In the genomic region with DNA sequence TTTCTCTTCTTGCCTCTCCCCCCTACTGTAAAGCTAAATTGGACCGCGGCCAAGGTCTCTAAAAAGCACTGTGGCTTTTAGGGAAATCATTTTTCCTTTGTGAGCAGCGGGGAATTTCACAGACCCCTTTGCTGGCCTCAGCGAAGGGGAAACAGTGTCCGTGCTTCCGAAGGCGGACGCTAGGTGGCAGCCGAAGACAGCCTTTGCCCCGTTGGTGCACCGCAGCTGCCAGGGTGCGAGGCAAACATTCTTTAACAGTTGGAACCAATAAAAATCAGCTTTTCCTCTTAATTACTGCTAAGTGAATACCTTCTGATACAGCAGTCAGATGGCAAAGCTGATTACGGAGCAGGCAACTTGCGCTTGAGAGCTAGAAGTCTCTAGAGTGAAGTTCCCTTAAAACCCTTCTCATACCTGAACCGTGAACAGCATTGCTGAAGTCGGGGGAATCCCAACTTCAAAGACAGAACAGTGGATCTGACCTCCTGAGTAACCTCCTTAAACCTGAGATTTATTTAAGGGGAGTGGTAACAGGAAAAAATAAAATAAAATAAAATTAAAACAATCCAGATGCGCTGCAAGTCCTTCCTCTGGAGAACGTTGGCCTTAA, we compare ENCODE assay signal across 9 mouse cellular contexts.
A peak's percentile ranks its signal among the peaks of the same experiment; 100 is the strongest.
DNase-seq lines count a peak whose midpoint lies in the region; ATAC-seq lines count a peak whose summit lies in the region.
"Had no signal": no experiment of that assay in that cellular context is flagged by ENCODE, and none has a peak within 500 bp of the region (broad histone marks: within the 10 kb centered on the region; RNA-seq: fewer than 3 reads in every experiment).

No protein-coding gene starts in this region.

- H3K36me3 ChIP-seq in intestine, embryonic 14.5 days (ENCODE audit: control insufficient read depth, insufficient read depth, low read length) = no peaks in the 10 kb centered on the region
- H3K36me3 ChIP-seq in stomach, embryonic 14.5 days (ENCODE audit: control insufficient read depth, insufficient read depth, low read length) = no peaks in the 10 kb centered on the region
- H3K36me3 ChIP-seq: G1E had no signal

- 12% methylated on average over 18 of the region's 18 CpGs for WGBS in intestine, embryonic 14.5 days
- 12% methylated on average over 18 of the region's 18 CpGs for WGBS in stomach, embryonic 14.5 days

- peak overlapping the region; percentile 62 for H3K4me2 ChIP-seq in intestine, embryonic 14.5 days (ENCODE audit: low read length)
- peak overlapping the region; percentile 52 for H3K4me2 ChIP-seq in stomach, embryonic 14.5 days (replicated peaks; ENCODE audit: low read depth, low read length)

- intact Hi-C loops in heart, postnatal 25 days (cut with DNase I) = loop anchor here (5.0 kb wide), 1 partner anchor 1927 kb away; no protein-coding TSS in a partner anchor

- H3K4me1 ChIP-seq in intestine, embryonic 14.5 days (replicated peaks; ENCODE audit: control insufficient read depth, insufficient read depth, low read length) = no peaks in the 10 kb centered on the region
- H3K4me1 ChIP-seq in stomach, embryonic 14.5 days (ENCODE audit: control insufficient read depth, insufficient read depth, low read length) = no peaks in the 10 kb centered on the region

- H3K27me3 ChIP-seq in intestine, embryonic 14.5 days (replicated peaks; ENCODE audit: control insufficient read depth, insufficient read depth, low read length) = 0 out of 2 replicates have a peak, but pooled peaks cover 2% of the 10 kb centered on the region
- H3K27me3 ChIP-seq in stomach, embryonic 14.5 days (ENCODE audit: control insufficient read depth, insufficient read depth, low read length) = no peaks in the 10 kb centered on the region

- ATAC-seq in intestine, embryonic 14.5 days (replicated peaks; ENCODE audit: low FRiP score, low TSS enrichment, low read depth) = peak; percentile 79; the same call in 1 of the 2 replicates
- peak; percentile 49; the same call in 1 of the 2 replicates for ATAC-seq in stomach, embryonic 14.5 days (ENCODE audit: insufficient number of reproducible peaks, insufficient read depth, low FRiP score, low read depth)

- H3K27ac ChIP-seq in intestine, embryonic 14.5 days (ENCODE audit: low read depth) = no peak overlapping the region
- H3K27ac ChIP-seq in stomach, embryonic 14.5 days (ENCODE audit: low read length) = no peak overlapping the region

- peak; percentile 4 to 71 for DNase-seq in heart, adult 18-20 months
- DNase-seq in heart, postnatal 25 days (ENCODE audit: low spot score) = no peak
- peak; percentile 93 to 95 for DNase-seq in cerebellum, postnatal 10 days
- DNase-seq in frontal cortex, postnatal 14 days (ENCODE audit: low spot score in 2 of 2) = peak; percentile 31 to 84
- peak; percentile 96 for DNase-seq in intestine, embryonic 14.5 days (ENCODE audit: low spot score)
- DNase-seq in left cerebral cortex, adult 9 months (ENCODE audit: low spot score in 2 of 2) = peak; percentile 15 to 62
- DNase-seq in mesoderm, embryonic 11.5 days (ENCODE audit: low read depth, low spot score) = peak; percentile 89

- peak overlapping the region; percentile 14; the same call in 1 of the 2 replicates for H3K9ac ChIP-seq in intestine, embryonic 14.5 days (ENCODE audit: low read length)
- no peak overlapping the region for H3K9ac ChIP-seq in stomach, embryonic 14.5 days (replicated peaks; ENCODE audit: low read depth, low read length)

- no peaks in the 10 kb centered on the region for H3K9me3 ChIP-seq in intestine, embryonic 14.5 days (ENCODE audit: control insufficient read depth, low read length)
- no peaks in the 10 kb centered on the region for H3K9me3 ChIP-seq in stomach, embryonic 14.5 days (ENCODE audit: control insufficient read depth, low read depth, low read length)

- peak overlapping the region; percentile 32 for H3K4me3 ChIP-seq in intestine, embryonic 14.5 days (ENCODE audit: low read depth, low read length)
- peak overlapping the region; percentile 12 for H3K4me3 ChIP-seq in stomach, embryonic 14.5 days (ENCODE audit: low read depth, low read length)
